Mouse (Mus musculus) stomach, embryonic 14.5 days (tissue): ENCODE measurements around the gene Klhl11. TPM values are rescaled to one million over a fixed set of nuclear protein-coding genes. Genes with fewer than 3 reads are reported as not detected.

Source experiments
- ATAC-seq: fragments of 200-750 bp; cut with Nextera tagmentation; 2 replicates; pipeline ENCODE4 v1.8.0; 2017; ENCODE audit warnings: low read depth, moderate TSS enrichment; ENCODE audit not compliant: insufficient number of reproducible peaks, insufficient read depth, low FRiP score
- H3K27ac ChIP-seq: fragments of 300-500 bp; sonication (generic); 2 replicates; pipeline ENCODE4 v1.5.1; 2014; ENCODE audit warnings: mild to moderate bottlenecking, low read length, moderate library complexity, mixed read lengths
- H3K27me3 ChIP-seq: fragments of 300-500 bp; sonication (generic); 2 replicates; pipeline ENCODE4 v1.6.1; 2014; ENCODE audit warnings: low read length, control low read depth, mixed read lengths; ENCODE audit not compliant: control insufficient read depth, insufficient read depth
- H3K36me3 ChIP-seq: fragments of 300-500 bp; sonication (generic); 2 replicates; pipeline ENCODE4 v1.6.1; 2014; ENCODE audit warnings: mild to moderate bottlenecking, control low read depth, low read length, moderate library complexity, mixed read lengths; ENCODE audit not compliant: control insufficient read depth, insufficient read depth
- H3K4me1 ChIP-seq: fragments of 300-500 bp; sonication (generic); 2 replicates; pipeline ENCODE4 v1.6.1; 2014; ENCODE audit warnings: low read length, control low read depth, mixed read lengths; ENCODE audit not compliant: control insufficient read depth, insufficient read depth
- H3K4me2 ChIP-seq: fragments of 300-500 bp; sonication (generic); replicated peaks from 2 replicates; pipeline ENCODE4 v1.6.1; 2014; ENCODE audit warnings: low read depth, low read length, control low read depth
- H3K4me3 ChIP-seq: fragments of 300-500 bp; sonication (generic); 2 replicates; pipeline ENCODE4 v1.5.1; 2014; ENCODE audit warnings: low read depth, low read length, control low read depth
- H3K9ac ChIP-seq: fragments of 300-500 bp; sonication (generic); replicated peaks from 2 replicates; pipeline ENCODE4 v1.6.1; 2014; ENCODE audit warnings: low read depth, mild to moderate bottlenecking, control low read depth, low read length, moderate library complexity, mixed read lengths
- H3K9me3 ChIP-seq: fragments of 300-500 bp; sonication (generic); 2 replicates; pipeline ENCODE4 v1.6.1; 2016; ENCODE audit warnings: low read depth, low read length, control low read depth; ENCODE audit not compliant: control insufficient read depth
- WGBS: fragments of 180-500 bp; shearing (Covaris S2); extraction: QIAGEN DNeasy Blood & Tissue Kit; methylation state at CpG from one replicate; pipeline ENCODE4 v1.1.7; 2014; 5-methylcytosine and 5-hydroxymethylcytosine counted together
- polyA plus RNA-seq: library from polyadenylated mRNA; unstranded; fragments of >200 nt; fragmentation: Nextera tagmentation; extraction: Ambion mirVana; gene quantifications from 2 replicates; pipeline ENCODE4 v1.2.1, GENCODE M21; 2014

Gene Klhl11
- polyA plus RNA-seq, 1 experiment from 2014 or later, result 11.2 TPM

DNA sequence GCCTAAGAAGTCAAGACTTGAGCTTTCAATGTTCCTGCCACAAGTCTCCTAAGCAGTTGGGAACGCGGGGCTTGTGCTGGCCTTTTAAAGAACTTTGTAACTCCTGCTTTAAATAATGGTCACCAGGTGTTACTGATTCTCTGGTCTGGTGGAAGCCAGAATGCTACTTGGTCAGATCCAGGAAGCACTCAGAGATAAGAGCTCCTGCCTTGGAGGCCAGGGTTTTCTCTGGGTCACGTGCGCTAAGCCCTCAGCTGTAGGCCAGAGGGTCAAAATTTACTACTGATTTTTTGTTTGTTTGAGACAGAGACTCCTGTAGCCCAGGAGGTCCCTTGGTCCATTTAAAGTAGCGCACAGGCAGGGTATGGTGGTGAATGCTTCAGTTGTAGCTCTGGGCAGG lies 40.5 kb downstream of the Klhl11 start:
- H3K27me3 ChIP-seq, result no peaks in the 10 kb centered on the region
- peaks cover 25% of the 10 kb centered on the region; the same call in 1 of the 2 replicates for H3K36me3 ChIP-seq
- no peak overlapping the region for H3K27ac ChIP-seq
- no peak overlapping the region for H3K4me2 ChIP-seq
- H3K4me1 ChIP-seq, result no peaks in the 10 kb centered on the region
- no peaks in the 10 kb centered on the region for H3K9me3 ChIP-seq
- WGBS, result 89% methylated on average over 5 of the region's 5 CpGs
- no peak overlapping the region for H3K9ac ChIP-seq
- ATAC-seq, result no peak
- no peak overlapping the region for H3K4me3 ChIP-seq

DNA sequence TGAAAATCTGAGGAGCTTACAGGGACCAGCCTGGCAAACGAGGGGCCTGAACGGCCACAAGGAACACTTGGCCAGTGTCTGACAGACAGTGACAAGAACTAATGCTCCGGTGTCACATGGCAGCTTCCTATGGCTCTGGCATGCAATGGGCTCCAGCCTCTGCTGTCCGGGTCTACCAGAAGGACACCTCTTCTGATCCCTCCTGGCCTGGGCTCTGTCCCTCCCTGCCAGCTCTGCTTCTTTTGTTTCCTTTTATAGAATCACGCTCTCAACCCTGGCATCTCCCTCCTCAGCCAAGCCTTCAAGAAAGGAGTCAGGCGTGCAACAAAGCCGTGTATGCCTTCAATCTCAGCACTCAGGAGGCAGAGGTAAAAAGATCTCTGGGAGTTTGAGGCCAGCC lies 42.5 kb downstream of the Klhl11 start:
- H3K9me3 ChIP-seq, result no peaks in the 10 kb centered on the region
- no peak overlapping the region for H3K9ac ChIP-seq
- no peak overlapping the region for H3K4me2 ChIP-seq
- ATAC-seq, result no peak
- 90% methylated on average over 7 of the region's 7 CpGs for WGBS
- no peaks in the 10 kb centered on the region for H3K4me1 ChIP-seq
- no peak overlapping the region for H3K4me3 ChIP-seq
- no peaks in the 10 kb centered on the region for H3K27me3 ChIP-seq
- no peak overlapping the region for H3K27ac ChIP-seq
- H3K36me3 ChIP-seq, result peaks cover 16% of the 10 kb centered on the region; the same call in 1 of the 2 replicates

DNA sequence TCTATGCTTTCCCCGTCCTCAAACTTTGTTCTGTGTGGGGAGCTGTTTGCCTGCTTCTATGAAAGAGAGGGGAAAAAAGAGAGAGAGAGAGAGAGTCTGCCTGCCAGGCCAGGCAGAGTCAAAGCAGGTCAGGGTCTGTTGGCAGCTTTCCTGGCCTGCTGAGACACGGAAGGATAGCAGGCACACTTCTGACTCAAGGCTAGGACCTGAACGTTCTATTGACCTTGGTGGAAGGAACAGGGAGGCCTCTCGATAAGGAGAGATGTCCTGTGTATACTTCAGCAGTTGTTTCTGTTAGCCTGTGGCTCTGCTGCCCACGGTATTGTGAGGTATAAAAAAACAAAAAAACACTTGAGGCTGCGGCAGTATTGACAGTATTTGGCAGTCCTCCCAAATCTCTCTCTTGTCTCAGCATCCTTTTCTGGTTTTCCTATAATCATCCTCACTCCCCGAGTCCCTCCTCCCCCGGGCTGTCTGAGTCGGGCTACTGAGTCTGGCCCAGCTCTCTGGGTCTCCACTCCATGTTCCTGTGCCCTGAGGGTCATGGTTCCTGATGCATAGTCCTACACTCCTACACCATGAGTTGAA lies 43.8 kb downstream of the Klhl11 start:
- peaks cover 23% of the 10 kb centered on the region; the same call in 1 of the 2 replicates for H3K36me3 ChIP-seq
- no peaks in the 10 kb centered on the region for H3K4me1 ChIP-seq
- no peak overlapping the region for H3K4me2 ChIP-seq
- no peak for ATAC-seq
- H3K9me3 ChIP-seq, result no peaks in the 10 kb centered on the region
- H3K27me3 ChIP-seq, result no peaks in the 10 kb centered on the region
- H3K9ac ChIP-seq, result no peak overlapping the region
- no peak overlapping the region for H3K4me3 ChIP-seq
- 64% methylated on average over 9 of the region's 9 CpGs for whole genome bisulfite sequencing
- H3K27ac ChIP-seq, result no peak overlapping the region

DNA sequence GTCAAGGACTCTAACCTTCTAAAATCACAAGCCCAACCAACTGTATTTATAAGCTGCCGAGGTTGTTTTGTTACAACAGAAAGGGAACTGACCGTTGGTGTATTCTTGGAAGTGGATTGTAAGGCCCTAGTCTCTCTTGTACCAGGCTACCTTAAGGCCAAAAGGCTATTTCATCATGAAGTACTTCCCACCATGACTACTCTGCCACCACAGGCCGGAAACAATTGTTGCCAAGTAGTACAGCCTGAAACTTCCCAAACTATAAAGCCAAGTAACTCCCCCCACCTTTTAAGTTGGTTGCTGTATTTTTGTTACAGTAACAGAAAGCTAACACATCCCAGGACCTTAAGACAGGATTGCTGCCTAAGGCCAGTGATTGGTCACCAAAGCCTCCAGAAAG lies 45.7 kb downstream of the Klhl11 start:
- Histone ChIP-seq H3K9me3 (no peaks in the 10 kb centered on the region), H3K4me1 (no peaks in the 10 kb centered on the region), H3K36me3 (peaks cover 24% of the 10 kb centered on the region; the same call in 1 of the 2 replicates), H3K9ac (no peak overlapping the region), H3K4me3 (no peak overlapping the region), H3K27me3 (no peaks in the 10 kb centered on the region), H3K4me2 (no peak overlapping the region), H3K27ac (no peak overlapping the region)
- WGBS, result 88% methylated on average over 3 of the region's 3 CpGs
- no peak for ATAC-seq

DNA sequence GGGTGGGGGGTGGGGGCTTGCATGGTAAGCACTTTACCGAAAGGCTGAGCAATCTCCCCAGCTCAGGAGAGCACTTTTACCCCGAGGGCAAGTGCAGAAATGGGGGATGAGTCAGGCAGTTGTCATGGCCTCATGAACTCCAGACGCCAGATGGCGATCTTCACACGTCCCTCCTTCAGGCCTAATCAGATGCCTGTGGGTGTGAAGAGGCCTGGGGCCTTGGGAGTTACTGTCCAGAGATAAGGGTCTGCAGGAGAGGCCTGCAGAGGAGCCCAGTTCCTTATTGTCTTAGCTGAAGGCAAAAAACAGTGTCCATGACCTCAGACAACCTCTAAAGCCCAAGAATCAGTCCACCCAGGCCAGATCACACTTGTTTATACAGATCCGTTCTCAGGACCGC lies 46.7 kb downstream of the Klhl11 start:
- WGBS, result 13% methylated on average over 7 of the region's 7 CpGs
- Histone ChIP-seq H3K9ac (no peak overlapping the region), H3K9me3 (no peaks in the 10 kb centered on the region), H3K4me3 (no peak overlapping the region), H3K4me1 (no peaks in the 10 kb centered on the region), H3K27me3 (no peaks in the 10 kb centered on the region), H3K36me3 (peaks cover 27% of the 10 kb centered on the region; the same call in 1 of the 2 replicates), H3K4me2 (no peak overlapping the region), H3K27ac (no peak overlapping the region)
- no peak for ATAC-seq

DNA sequence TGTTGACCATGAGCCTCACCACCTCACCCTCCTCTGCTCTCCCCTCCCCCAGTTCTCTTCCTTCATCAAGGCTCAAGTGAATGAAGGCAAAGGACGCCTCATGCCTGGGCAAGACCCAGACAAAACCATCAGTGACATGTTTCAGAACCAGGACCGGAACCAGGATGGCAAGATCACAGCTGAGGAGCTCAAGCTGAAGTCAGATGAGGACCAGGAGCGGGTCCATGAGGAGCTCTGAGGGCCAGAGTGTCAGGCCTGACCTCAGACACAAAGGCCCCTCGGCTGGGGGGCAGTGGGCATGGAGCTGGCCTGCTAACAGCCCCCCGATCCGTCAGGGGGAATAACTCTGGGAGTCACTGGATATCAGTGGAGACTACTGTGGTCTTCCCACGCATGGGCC lies 48.7 kb downstream of the Klhl11 start:
- Histone ChIP-seq H3K27ac (no peak overlapping the region), H3K4me1 (no peaks in the 10 kb centered on the region), H3K4me3 (no peak overlapping the region), H3K27me3 (no peaks in the 10 kb centered on the region), H3K4me2 (no peak overlapping the region), H3K9me3 (no peaks in the 10 kb centered on the region), H3K36me3 (peaks cover 18% of the 10 kb centered on the region; the same call in 1 of the 2 replicates), H3K9ac (no peak overlapping the region)
- no peak for ATAC-seq
- WGBS, result 88% methylated on average over 7 of the region's 7 CpGs

DNA sequence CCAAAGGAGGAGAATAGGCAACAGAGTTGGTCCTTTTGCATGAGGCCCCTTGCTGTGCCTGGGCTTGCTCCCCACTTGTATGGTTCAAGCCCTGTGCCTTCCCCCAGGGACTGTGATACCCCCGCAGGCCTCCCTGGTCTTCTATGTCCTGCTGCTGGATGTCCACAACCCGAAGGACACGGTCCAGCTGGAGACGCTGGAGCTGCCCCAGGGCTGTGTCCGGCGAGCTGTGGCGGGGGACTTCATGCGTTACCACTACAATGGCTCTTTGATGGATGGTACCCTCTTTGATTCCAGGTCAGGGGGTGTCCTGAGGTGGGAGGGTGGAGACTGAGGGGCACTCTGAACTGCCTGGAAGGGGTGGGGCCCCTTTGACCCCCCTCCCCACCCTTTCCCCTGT lies 51.0 kb downstream of the Klhl11 start:
- no peak overlapping the region for H3K4me2 ChIP-seq
- no peak overlapping the region for H3K27ac ChIP-seq
- H3K9ac ChIP-seq, result no peak overlapping the region
- 73% methylated on average over 8 of the region's 8 CpGs for WGBS
- no peaks in the 10 kb centered on the region for H3K9me3 ChIP-seq
- no peak for ATAC-seq
- H3K27me3 ChIP-seq, result no peaks in the 10 kb centered on the region
- peaks cover 10% of the 10 kb centered on the region; the same call in 1 of the 2 replicates for H3K4me1 ChIP-seq
- no peak overlapping the region for H3K4me3 ChIP-seq
- H3K36me3 ChIP-seq, result peaks cover 18% of the 10 kb centered on the region; the same call in 1 of the 2 replicates

DNA sequence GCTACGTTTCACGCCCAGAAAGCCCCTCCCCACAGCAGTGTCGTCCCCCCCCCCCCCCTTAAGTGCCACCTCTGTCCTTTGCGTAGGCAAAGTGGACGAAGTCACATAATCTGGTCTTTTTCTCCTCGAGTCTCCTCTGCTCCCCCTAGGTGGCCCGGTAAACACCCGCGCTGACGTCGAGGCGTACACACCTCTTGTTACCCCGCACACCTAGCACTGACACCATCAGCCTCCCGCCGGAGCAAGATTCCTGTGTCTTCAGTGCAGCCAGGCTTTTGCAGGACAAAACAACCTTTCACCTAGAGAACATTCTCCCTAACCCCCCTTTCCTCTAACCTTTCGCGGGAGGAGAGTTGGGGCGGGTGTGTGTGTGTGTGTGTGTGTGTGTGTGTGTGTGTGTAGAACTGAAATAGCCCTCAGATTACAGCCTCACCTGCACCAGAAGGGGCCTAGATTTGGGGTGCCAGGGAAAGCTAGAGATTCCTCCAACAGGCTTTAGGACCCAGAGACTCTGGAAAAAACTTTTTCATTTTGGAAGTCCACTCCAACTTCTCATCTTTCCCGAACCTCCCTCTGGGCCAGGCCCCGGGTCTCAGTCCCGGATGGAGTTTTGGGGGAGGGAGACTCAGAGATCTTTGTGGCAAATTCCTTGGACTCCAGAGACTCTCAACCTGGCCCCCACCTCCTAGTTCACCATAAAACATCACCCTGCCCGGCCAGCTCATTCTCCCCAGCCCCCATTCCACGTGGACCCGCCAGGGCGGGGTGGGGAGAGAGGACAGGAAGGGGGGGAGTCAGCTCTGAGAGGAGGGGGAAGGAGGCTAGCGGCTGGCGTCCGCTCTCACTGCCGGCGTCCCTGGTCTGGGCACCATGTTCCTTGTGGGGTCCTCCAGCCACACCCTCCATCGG lies 57.4 kb downstream of the Klhl11 start, which contains the start of gene Fkbp10:
Gene Fkbp10 (plus strand): TSS at position 784 of the 909 bp plus-strand sequence.
- Histone ChIP-seq H3K4me1 (peaks cover 38% of the 10 kb centered on the region), H3K9me3 (no peaks in the 10 kb centered on the region), H3K9ac (peak within 1 kb of the TSS; percentile 72), H3K4me2 (peak within 1 kb of the TSS; percentile 79), H3K36me3 (peaks cover 7% of the 10 kb centered on the region; the same call in 1 of the 2 replicates), H3K27me3 (no peaks in the 10 kb centered on the region), H3K4me3 (peak within 1 kb of the TSS; percentile 67), H3K27ac (peak within 1 kb of the TSS; percentile 88)
- under 1% methylated on average over 24 of the region's 31 CpGs for WGBS
- peak; percentile 50 for ATAC-seq
